Mouse (Mus musculus): ENCODE results near the gene Pex10. TPM values are rescaled to one million over a fixed set of nuclear protein-coding genes. Genes with fewer than 3 reads are reported as not detected.

Gene Pex10
- polyA plus RNA-seq, 1 experiment from 2014 or later: 7.1 TPM

DNA sequence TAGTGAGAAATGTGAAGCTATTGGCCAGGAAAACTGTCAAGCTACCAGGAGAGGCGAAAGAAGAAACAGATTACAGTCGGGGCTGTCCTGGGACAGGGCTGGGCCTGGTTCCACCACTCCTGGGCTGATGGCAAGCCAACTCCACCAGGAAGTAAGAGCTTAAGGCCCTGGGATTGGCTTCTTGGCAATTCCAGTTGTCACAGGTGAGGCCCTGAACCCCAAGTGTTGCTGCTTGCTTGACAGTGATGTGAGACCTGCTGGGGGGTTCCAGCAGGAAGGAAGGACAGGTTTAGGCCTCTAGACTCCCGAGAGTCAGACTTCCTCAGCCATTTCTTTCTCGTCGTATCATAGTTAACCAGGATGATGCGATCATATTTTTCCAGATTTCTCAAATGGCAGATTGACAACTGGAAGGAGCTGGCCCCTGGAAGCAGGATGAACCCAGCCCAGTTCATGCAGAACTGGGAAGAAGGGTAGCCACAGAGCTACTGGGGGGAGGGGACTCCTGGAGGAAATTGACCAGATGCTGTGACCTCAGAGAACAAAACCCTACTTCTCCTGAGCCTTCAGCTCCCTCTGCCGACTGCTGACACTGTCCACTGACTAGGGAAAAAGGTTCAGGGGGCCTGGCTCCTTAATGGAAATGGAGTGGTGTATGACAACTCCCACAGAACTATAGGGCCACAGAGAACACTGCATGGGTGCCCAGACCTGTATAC is 26.8 kb downstream of the Pex10 start:
- 85% methylated on average over 7 of the region's 7 CpGs for WGBS
- peaks cover 5% of the 10 kb centered on the region; the same call in 1 of the 2 replicates for H3K36me3 ChIP-seq (ENCODE audit: control insufficient read depth, insufficient read depth, low read length)
- no peak for ATAC-seq (ENCODE audit: low FRiP score, low TSS enrichment)
- no peaks in the 10 kb centered on the region for H3K9me3 ChIP-seq (ENCODE audit: control insufficient read depth, low read length)
- H3K4me1 ChIP-seq (ENCODE audit: control insufficient read depth, insufficient read depth, low read length): no peaks in the 10 kb centered on the region
- no peak overlapping the region for H3K4me2 ChIP-seq (replicated peaks; ENCODE audit: low read depth, low read length)
- H3K27me3 ChIP-seq (ENCODE audit: control insufficient read depth, insufficient read depth, low read length): no peaks in the 10 kb centered on the region
- no peak overlapping the region for H3K9ac ChIP-seq (ENCODE audit: low read depth, low read length)
- no peak overlapping the region for H3K27ac ChIP-seq (ENCODE audit: low read depth, low read length)
- no peak overlapping the region for H3K4me3 ChIP-seq (ENCODE audit: low read length)

GRCm38 (mm10) chr4:155094565-155094964 is 27.7 kb downstream of the Pex10 start:
- Histone ChIP-seq H3K4me1 (ENCODE audit: control insufficient read depth, insufficient read depth, low read length) (no peaks in the 10 kb centered on the region), H3K9ac (ENCODE audit: low read depth, low read length) (no peak overlapping the region), H3K27ac (ENCODE audit: low read depth, low read length) (no peak overlapping the region), H3K9me3 (ENCODE audit: control insufficient read depth, low read length) (no peaks in the 10 kb centered on the region), H3K4me2 (replicated peaks; ENCODE audit: low read depth, low read length) (no peak overlapping the region), H3K4me3 (ENCODE audit: low read length) (no peak overlapping the region), H3K27me3 (ENCODE audit: control insufficient read depth, insufficient read depth, low read length) (no peaks in the 10 kb centered on the region), H3K36me3 (ENCODE audit: control insufficient read depth, insufficient read depth, low read length) (0 out of 2 replicates have a peak, but pooled peaks cover 2% of the 10 kb centered on the region)
- 71% methylated on average over 3 of the region's 3 CpGs for WGBS
- ATAC-seq (ENCODE audit: low FRiP score, low TSS enrichment): peak; percentile 68; the same call in 1 of the 2 replicates

DNA sequence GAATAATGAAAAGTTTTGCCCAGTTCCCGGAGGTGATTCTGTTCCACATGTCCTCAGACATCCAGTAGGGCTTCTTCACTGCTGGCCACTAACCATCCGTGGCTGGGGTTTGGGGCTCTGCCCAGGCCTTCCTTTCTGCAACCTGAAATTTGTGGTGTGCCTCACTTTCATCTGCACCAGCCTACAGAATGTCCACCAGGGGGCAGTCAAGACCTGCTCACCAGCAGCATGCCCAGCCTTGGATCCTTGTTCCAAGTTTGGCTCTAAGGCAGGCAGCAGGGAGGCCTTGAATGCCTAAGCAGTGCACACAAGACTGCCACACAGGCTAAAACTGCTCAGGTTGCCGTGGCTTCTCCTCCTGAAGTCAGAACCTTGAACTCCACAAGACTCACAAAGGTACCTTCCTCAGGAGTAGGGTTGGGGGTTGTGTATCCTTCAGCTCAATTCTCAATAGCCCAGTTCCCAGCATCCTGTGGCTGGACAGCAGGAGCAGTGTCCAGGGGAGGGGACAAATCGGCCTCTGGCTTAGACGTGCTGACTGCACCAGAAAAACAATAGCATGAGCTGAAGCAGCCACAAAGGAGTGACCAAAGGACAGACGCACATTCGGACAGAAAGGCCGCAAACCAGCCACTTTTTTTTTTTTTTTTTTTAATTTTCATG is 28.6 kb downstream of the Pex10 start:
- H3K4me2 ChIP-seq (replicated peaks; ENCODE audit: low read depth, low read length): no peak overlapping the region
- H3K27ac ChIP-seq (ENCODE audit: low read depth, low read length): no peak overlapping the region
- no peaks in the 10 kb centered on the region for H3K9me3 ChIP-seq (ENCODE audit: control insufficient read depth, low read length)
- H3K36me3 ChIP-seq (ENCODE audit: control insufficient read depth, insufficient read depth, low read length): 0 out of 2 replicates have a peak, but pooled peaks cover 2% of the 10 kb centered on the region
- H3K9ac ChIP-seq (ENCODE audit: low read depth, low read length): no peak overlapping the region
- H3K4me1 ChIP-seq (ENCODE audit: control insufficient read depth, insufficient read depth, low read length): no peaks in the 10 kb centered on the region
- ATAC-seq (ENCODE audit: low FRiP score, low TSS enrichment): peak; percentile 73
- 42% methylated on average over 8 of the region's 8 CpGs for WGBS
- no peak overlapping the region for H3K4me3 ChIP-seq (ENCODE audit: low read length)
- H3K27me3 ChIP-seq (ENCODE audit: control insufficient read depth, insufficient read depth, low read length): no peaks in the 10 kb centered on the region

DNA sequence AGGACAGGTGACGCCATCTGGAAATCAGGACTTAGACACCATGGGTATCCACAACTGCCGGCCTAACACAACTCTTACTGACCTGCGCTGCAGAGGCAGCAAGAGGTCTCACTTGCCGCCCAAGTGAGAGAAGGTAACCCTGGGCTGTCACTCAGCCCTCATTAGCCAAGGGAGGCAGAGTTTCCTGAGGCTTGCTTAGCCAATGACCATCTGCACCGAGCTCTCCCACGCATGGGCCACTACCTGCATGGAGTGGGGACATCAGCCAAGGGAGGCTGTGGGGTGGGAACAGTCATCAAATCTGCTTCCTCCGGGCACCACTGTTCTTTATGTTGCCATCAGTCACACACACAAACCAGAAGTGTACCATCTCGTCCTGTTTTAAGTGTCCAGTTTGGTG is 29.2 kb downstream of the Pex10 start:
- Histone ChIP-seq H3K36me3 (ENCODE audit: control insufficient read depth, insufficient read depth, low read length) (0 out of 2 replicates have a peak, but pooled peaks cover 2% of the 10 kb centered on the region), H3K4me3 (ENCODE audit: low read length) (no peak overlapping the region), H3K4me2 (replicated peaks; ENCODE audit: low read depth, low read length) (no peak overlapping the region), H3K4me1 (ENCODE audit: control insufficient read depth, insufficient read depth, low read length) (no peaks in the 10 kb centered on the region), H3K9me3 (ENCODE audit: control insufficient read depth, low read length) (no peaks in the 10 kb centered on the region), H3K27ac (ENCODE audit: low read depth, low read length) (no peak overlapping the region), H3K27me3 (ENCODE audit: control insufficient read depth, insufficient read depth, low read length) (no peaks in the 10 kb centered on the region), H3K9ac (ENCODE audit: low read depth, low read length) (no peak overlapping the region)
- WGBS: 67% methylated on average over 8 of the region's 8 CpGs
- ATAC-seq (ENCODE audit: low FRiP score, low TSS enrichment): no peak

- Histone ChIP-seq H3K27me3 (ENCODE audit: control insufficient read depth, insufficient read depth, low read length) (no peaks in the 10 kb centered on the region), H3K4me3 (ENCODE audit: low read length) (no peak overlapping the region), H3K4me1 (ENCODE audit: control insufficient read depth, insufficient read depth, low read length) (no peaks in the 10 kb centered on the region), H3K27ac (ENCODE audit: low read depth, low read length) (no peak overlapping the region), H3K36me3 (ENCODE audit: control insufficient read depth, insufficient read depth, low read length) (no peaks in the 10 kb centered on the region), H3K4me2 (replicated peaks; ENCODE audit: low read depth, low read length) (no peak overlapping the region), H3K9me3 (ENCODE audit: control insufficient read depth, low read length) (no peaks in the 10 kb centered on the region), H3K9ac (ENCODE audit: low read depth, low read length) (no peak overlapping the region)
- ATAC-seq (ENCODE audit: low FRiP score, low TSS enrichment): no peak
- 81% methylated on average over 6 of the region's 6 CpGs for WGBS
These were observed 30.6 kb downstream of the Pex10 start for GRCm38 (mm10) chr4:155097452-155097851.

DNA sequence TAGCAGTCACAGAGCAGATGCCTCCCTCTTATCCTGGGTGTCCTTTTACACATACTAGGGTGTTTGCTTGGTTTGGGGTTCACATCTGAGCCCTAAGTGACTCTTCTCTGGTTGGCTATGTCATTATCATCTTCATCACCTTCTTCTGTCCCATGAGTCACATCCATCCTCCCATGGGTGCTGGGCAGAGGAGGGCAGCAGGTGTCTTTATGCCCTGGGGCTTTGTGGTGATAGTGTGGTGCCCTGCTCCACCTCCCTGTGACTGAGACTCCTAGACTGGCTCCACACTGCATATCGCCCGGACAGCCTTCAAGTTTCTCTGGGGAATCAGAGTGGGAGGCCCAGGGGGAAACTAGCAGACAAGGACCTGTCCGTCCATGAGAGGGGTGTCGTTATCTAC is 31.8 kb downstream of the Pex10 start:
- Histone ChIP-seq H3K4me1 (ENCODE audit: control insufficient read depth, insufficient read depth, low read length) (no peaks in the 10 kb centered on the region), H3K9ac (ENCODE audit: low read depth, low read length) (no peak overlapping the region), H3K4me3 (ENCODE audit: low read length) (no peak overlapping the region), H3K4me2 (replicated peaks; ENCODE audit: low read depth, low read length) (no peak overlapping the region), H3K36me3 (ENCODE audit: control insufficient read depth, insufficient read depth, low read length) (no peaks in the 10 kb centered on the region), H3K9me3 (ENCODE audit: control insufficient read depth, low read length) (no peaks in the 10 kb centered on the region), H3K27me3 (ENCODE audit: control insufficient read depth, insufficient read depth, low read length) (no peaks in the 10 kb centered on the region), H3K27ac (ENCODE audit: low read depth, low read length) (no peak overlapping the region)
- no peak for ATAC-seq (ENCODE audit: low FRiP score, low TSS enrichment)
- 66% methylated on average over 4 of the region's 4 CpGs for WGBS

- Histone ChIP-seq H3K9me3 (ENCODE audit: control insufficient read depth, low read length) (no peaks in the 10 kb centered on the region), H3K9ac (ENCODE audit: low read depth, low read length) (no peak overlapping the region), H3K4me3 (ENCODE audit: low read length) (no peak overlapping the region), H3K4me2 (replicated peaks; ENCODE audit: low read depth, low read length) (no peak overlapping the region), H3K4me1 (ENCODE audit: control insufficient read depth, insufficient read depth, low read length) (0 out of 2 replicates have a peak, but pooled peaks cover 4% of the 10 kb centered on the region), H3K27ac (ENCODE audit: low read depth, low read length) (no peak overlapping the region), H3K36me3 (ENCODE audit: control insufficient read depth, insufficient read depth, low read length) (no peaks in the 10 kb centered on the region), H3K27me3 (ENCODE audit: control insufficient read depth, insufficient read depth, low read length) (no peaks in the 10 kb centered on the region)
- no peak for ATAC-seq (ENCODE audit: low FRiP score, low TSS enrichment)
- WGBS: 94% methylated on average over 4 of the region's 4 CpGs
These were observed 41.1 kb downstream of the Pex10 start for GRCm38 (mm10) chr4:155107886-155108285.

GRCm38 (mm10) chr4:155109471-155109870 is 42.7 kb downstream of the Pex10 start:
- no peak for ATAC-seq (ENCODE audit: low FRiP score, low TSS enrichment)
- Histone ChIP-seq H3K36me3 (ENCODE audit: control insufficient read depth, insufficient read depth, low read length) (no peaks in the 10 kb centered on the region), H3K27ac (ENCODE audit: low read depth, low read length) (no peak overlapping the region; the same call in 1 of the 2 replicates), H3K4me2 (replicated peaks; ENCODE audit: low read depth, low read length) (no peak overlapping the region), H3K4me3 (ENCODE audit: low read length) (no peak overlapping the region), H3K9ac (ENCODE audit: low read depth, low read length) (no peak overlapping the region), H3K27me3 (ENCODE audit: control insufficient read depth, insufficient read depth, low read length) (no peaks in the 10 kb centered on the region), H3K9me3 (ENCODE audit: control insufficient read depth, low read length) (no peaks in the 10 kb centered on the region), H3K4me1 (ENCODE audit: control insufficient read depth, insufficient read depth, low read length) (0 out of 2 replicates have a peak, but pooled peaks cover 4% of the 10 kb centered on the region)
- WGBS: 55% methylated on average over 5 of the region's 5 CpGs

- no peak overlapping the region for H3K4me2 ChIP-seq (replicated peaks; ENCODE audit: low read depth, low read length)
- H3K27ac ChIP-seq (ENCODE audit: low read depth, low read length): no peak overlapping the region
- no peaks in the 10 kb centered on the region for H3K36me3 ChIP-seq (ENCODE audit: control insufficient read depth, insufficient read depth, low read length)
- H3K9ac ChIP-seq (ENCODE audit: low read depth, low read length): no peak overlapping the region
- no peak for ATAC-seq (ENCODE audit: low FRiP score, low TSS enrichment)
- H3K9me3 ChIP-seq (ENCODE audit: control insufficient read depth, low read length): no peaks in the 10 kb centered on the region
- H3K4me3 ChIP-seq (ENCODE audit: low read length): no peak overlapping the region
- 0 out of 2 replicates have a peak, but pooled peaks cover 4% of the 10 kb centered on the region for H3K4me1 ChIP-seq (ENCODE audit: control insufficient read depth, insufficient read depth, low read length)
- WGBS: 68% methylated on average over 8 of the region's 8 CpGs
- H3K27me3 ChIP-seq (ENCODE audit: control insufficient read depth, insufficient read depth, low read length): no peaks in the 10 kb centered on the region
These were observed 47.1 kb downstream of the Pex10 start for GRCm38 (mm10) chr4:155113766-155114410.
